Mouse (Mus musculus): ENCODE results near the gene Nup153. TPM values are rescaled to one million over a fixed set of nuclear protein-coding genes. Genes with fewer than 3 reads are reported as not detected.

The Nup153 gene
- polyA plus RNA-seq, 1 experiment from 2014 or later: 38.0 TPM

GRCm38 (mm10) chr13:46701486-46701885 lies 26.3 kb downstream of the Nup153 start:
- no peak overlapping the region for H3K27ac ChIP-seq (ENCODE audit: low read length)
- no peak for ATAC-seq (ENCODE audit: insufficient number of reproducible peaks, insufficient read depth, low FRiP score, low read depth)
- no peaks in the 10 kb centered on the region for H3K4me1 ChIP-seq (ENCODE audit: control insufficient read depth, insufficient read depth, low read length)
- H3K9ac ChIP-seq (replicated peaks; ENCODE audit: low read depth, low read length): no peak overlapping the region
- no peaks in the 10 kb centered on the region for H3K27me3 ChIP-seq (ENCODE audit: control insufficient read depth, insufficient read depth, low read length)
- H3K4me2 ChIP-seq (replicated peaks; ENCODE audit: low read depth, low read length): no peak overlapping the region
- WGBS: 83% methylated on average over 2 of the region's 2 CpGs
- H3K36me3 ChIP-seq (ENCODE audit: control insufficient read depth, insufficient read depth, low read length): peaks cover 33% of the 10 kb centered on the region; the same call in 1 of the 2 replicates
- no peak overlapping the region for H3K4me3 ChIP-seq (ENCODE audit: low read depth, low read length)
- no peaks in the 10 kb centered on the region for H3K9me3 ChIP-seq (ENCODE audit: control insufficient read depth, low read depth, low read length)

- Histone ChIP-seq H3K4me2 (replicated peaks; ENCODE audit: low read depth, low read length) (no peak overlapping the region), H3K36me3 (ENCODE audit: control insufficient read depth, insufficient read depth, low read length) (peaks cover 38% of the 10 kb centered on the region), H3K9me3 (ENCODE audit: control insufficient read depth, low read depth, low read length) (no peaks in the 10 kb centered on the region), H3K9ac (replicated peaks; ENCODE audit: low read depth, low read length) (no peak overlapping the region), H3K4me1 (ENCODE audit: control insufficient read depth, insufficient read depth, low read length) (no peaks in the 10 kb centered on the region), H3K27me3 (ENCODE audit: control insufficient read depth, insufficient read depth, low read length) (no peaks in the 10 kb centered on the region), H3K4me3 (ENCODE audit: low read depth, low read length) (no peak overlapping the region), H3K27ac (ENCODE audit: low read length) (no peak overlapping the region)
- no peak for ATAC-seq (ENCODE audit: insufficient number of reproducible peaks, insufficient read depth, low FRiP score, low read depth)
- WGBS: 94% methylated on average over 1 of the region's 1 CpGs
Measured at GRCm38 (mm10) chr13:46699372-46699771, 28.4 kb downstream of the Nup153 start.

- Histone ChIP-seq H3K4me3 (ENCODE audit: low read depth, low read length) (no peak overlapping the region), H3K9ac (replicated peaks; ENCODE audit: low read depth, low read length) (no peak overlapping the region), H3K27me3 (ENCODE audit: control insufficient read depth, insufficient read depth, low read length) (no peaks in the 10 kb centered on the region), H3K4me2 (replicated peaks; ENCODE audit: low read depth, low read length) (no peak overlapping the region), H3K36me3 (ENCODE audit: control insufficient read depth, insufficient read depth, low read length) (peaks cover 33% of the 10 kb centered on the region), H3K4me1 (ENCODE audit: control insufficient read depth, insufficient read depth, low read length) (no peaks in the 10 kb centered on the region), H3K27ac (ENCODE audit: low read length) (no peak overlapping the region), H3K9me3 (ENCODE audit: control insufficient read depth, low read depth, low read length) (no peaks in the 10 kb centered on the region)
- no peak for ATAC-seq (ENCODE audit: insufficient number of reproducible peaks, insufficient read depth, low FRiP score, low read depth)
- WGBS: 67% methylated on average over 2 of the region's 2 CpGs
Measured at GRCm38 (mm10) chr13:46696788-46697187, 31.0 kb downstream of the Nup153 start.

- ATAC-seq (ENCODE audit: insufficient number of reproducible peaks, insufficient read depth, low FRiP score, low read depth): no peak
Measured at GRCm38 (mm10) chr13:46695932-46696331, 31.8 kb downstream of the Nup153 start.

GRCm38 (mm10) chr13:46695296-46695908 lies 32.3 kb downstream of the Nup153 start:
- Histone ChIP-seq H3K4me3 (ENCODE audit: low read depth, low read length) (no peak overlapping the region), H3K27ac (ENCODE audit: low read length) (no peak overlapping the region), H3K9me3 (ENCODE audit: control insufficient read depth, low read depth, low read length) (no peaks in the 10 kb centered on the region), H3K4me1 (ENCODE audit: control insufficient read depth, insufficient read depth, low read length) (no peaks in the 10 kb centered on the region), H3K27me3 (ENCODE audit: control insufficient read depth, insufficient read depth, low read length) (no peaks in the 10 kb centered on the region), H3K9ac (replicated peaks; ENCODE audit: low read depth, low read length) (no peak overlapping the region), H3K36me3 (ENCODE audit: control insufficient read depth, insufficient read depth, low read length) (peaks cover 33% of the 10 kb centered on the region), H3K4me2 (replicated peaks; ENCODE audit: low read depth, low read length) (no peak overlapping the region)
- ATAC-seq (ENCODE audit: insufficient number of reproducible peaks, insufficient read depth, low FRiP score, low read depth): no peak
- whole genome bisulfite sequencing: 85% methylated on average over 1 of the region's 1 CpGs

More at GRCm38 (mm10) chr13:46695932-46696331, 31.8 kb downstream of the Nup153 start:
- no peak overlapping the region for H3K4me2 ChIP-seq (replicated peaks; ENCODE audit: low read depth, low read length)
- peaks cover 33% of the 10 kb centered on the region for H3K36me3 ChIP-seq (ENCODE audit: control insufficient read depth, insufficient read depth, low read length)
- no peak overlapping the region for H3K9ac ChIP-seq (replicated peaks; ENCODE audit: low read depth, low read length)
- H3K4me3 ChIP-seq (ENCODE audit: low read depth, low read length): no peak overlapping the region
- no peaks in the 10 kb centered on the region for H3K4me1 ChIP-seq (ENCODE audit: control insufficient read depth, insufficient read depth, low read length)
- WGBS: 86% methylated on average over 1 of the region's 1 CpGs
- no peaks in the 10 kb centered on the region for H3K27me3 ChIP-seq (ENCODE audit: control insufficient read depth, insufficient read depth, low read length)
- H3K27ac ChIP-seq (ENCODE audit: low read length): no peak overlapping the region
- no peaks in the 10 kb centered on the region for H3K9me3 ChIP-seq (ENCODE audit: control insufficient read depth, low read depth, low read length)

GRCm38 (mm10) chr13:46690559-46691241 lies 37.0 kb downstream of the Nup153 start:
- no peak for ATAC-seq (ENCODE audit: insufficient number of reproducible peaks, insufficient read depth, low FRiP score, low read depth)
- H3K36me3 ChIP-seq (ENCODE audit: control insufficient read depth, insufficient read depth, low read length): peaks cover 51% of the 10 kb centered on the region
- no peak overlapping the region for H3K4me3 ChIP-seq (ENCODE audit: low read depth, low read length)
- H3K4me1 ChIP-seq (ENCODE audit: control insufficient read depth, insufficient read depth, low read length): no peaks in the 10 kb centered on the region
- no peak overlapping the region for H3K27ac ChIP-seq (ENCODE audit: low read length)
- 80% methylated on average over 4 of the region's 4 CpGs for WGBS
- H3K4me2 ChIP-seq (replicated peaks; ENCODE audit: low read depth, low read length): no peak overlapping the region
- H3K9ac ChIP-seq (replicated peaks; ENCODE audit: low read depth, low read length): no peak overlapping the region
- no peaks in the 10 kb centered on the region for H3K27me3 ChIP-seq (ENCODE audit: control insufficient read depth, insufficient read depth, low read length)
- H3K9me3 ChIP-seq (ENCODE audit: control insufficient read depth, low read depth, low read length): no peaks in the 10 kb centered on the region

- ATAC-seq (ENCODE audit: insufficient number of reproducible peaks, insufficient read depth, low FRiP score, low read depth): no peak
- H3K4me3 ChIP-seq (ENCODE audit: low read depth, low read length): no peak overlapping the region
- no peak overlapping the region for H3K9ac ChIP-seq (replicated peaks; ENCODE audit: low read depth, low read length)
- H3K27ac ChIP-seq (ENCODE audit: low read length): no peak overlapping the region
- H3K27me3 ChIP-seq (ENCODE audit: control insufficient read depth, insufficient read depth, low read length): no peaks in the 10 kb centered on the region
- 80% methylated on average over 1 of the region's 1 CpGs for WGBS
- H3K9me3 ChIP-seq (ENCODE audit: control insufficient read depth, low read depth, low read length): no peaks in the 10 kb centered on the region
- H3K36me3 ChIP-seq (ENCODE audit: control insufficient read depth, insufficient read depth, low read length): peaks cover 58% of the 10 kb centered on the region
- no peak overlapping the region for H3K4me2 ChIP-seq (replicated peaks; ENCODE audit: low read depth, low read length)
- no peaks in the 10 kb centered on the region for H3K4me1 ChIP-seq (ENCODE audit: control insufficient read depth, insufficient read depth, low read length)
Measured at GRCm38 (mm10) chr13:46683370-46683769, 44.4 kb downstream of the Nup153 start.

GRCm38 (mm10) chr13:46682921-46683320 lies 44.8 kb downstream of the Nup153 start:
- Histone ChIP-seq H3K9ac (replicated peaks; ENCODE audit: low read depth, low read length) (no peak overlapping the region), H3K27me3 (ENCODE audit: control insufficient read depth, insufficient read depth, low read length) (no peaks in the 10 kb centered on the region), H3K4me3 (ENCODE audit: low read depth, low read length) (no peak overlapping the region), H3K36me3 (ENCODE audit: control insufficient read depth, insufficient read depth, low read length) (peaks cover 63% of the 10 kb centered on the region), H3K27ac (ENCODE audit: low read length) (no peak overlapping the region), H3K4me2 (replicated peaks; ENCODE audit: low read depth, low read length) (no peak overlapping the region), H3K4me1 (ENCODE audit: control insufficient read depth, insufficient read depth, low read length) (no peaks in the 10 kb centered on the region), H3K9me3 (ENCODE audit: control insufficient read depth, low read depth, low read length) (no peaks in the 10 kb centered on the region)
- WGBS: 92% methylated on average over 2 of the region's 2 CpGs
- no peak for ATAC-seq (ENCODE audit: insufficient number of reproducible peaks, insufficient read depth, low FRiP score, low read depth)
